Mouse (Mus musculus) monocyte, adult 5-6 weeks (primary cell): ENCODE measurements around the gene Pcsk4. TPM values are rescaled to one million over a fixed set of nuclear protein-coding genes. Genes with fewer than 3 reads are reported as not detected.
A peak's percentile ranks its signal among the peaks of the same experiment; 100 is the strongest.

Source experiments
- ATAC-seq: fragments of 153-309, 156-312 bp; replicated peaks from 2 replicates; pipeline ENCODE4 v1.8.0; 2017; ENCODE audit warnings: mild to moderate bottlenecking; ENCODE audit not compliant: low TSS enrichment, insufficient number of reproducible peaks, severe bottlenecking, poor library complexity, low FRiP score
- total RNA-seq: library from RNA; stranded (forward); fragments of 200-1000, 200-491, 200-594 nt; gene quantifications from 3 replicates; pipeline ENCODE4 v1.2.3, GENCODE M21; 2017

Gene Pcsk4
- total RNA-seq, 1 experiment from 2014 or later, result 0.57 TPM

- ATAC-seq, result peak; percentile 60; the same call in 1 of the 2 replicates
Measured at GRCm38 (mm10) chr10:80304862-80305261, 24.4 kb downstream of the Pcsk4 start.

GRCm38 (mm10) chr10:80304458-80304857 is 24.8 kb downstream of the Pcsk4 start:
- no peak for ATAC-seq

- ATAC-seq, result no peak
Measured at GRCm38 (mm10) chr10:80302471-80302881, 26.8 kb downstream of the Pcsk4 start.

- no peak for ATAC-seq
Measured at GRCm38 (mm10) chr10:80302082-80302355, 27.3 kb downstream of the Pcsk4 start.

- no peak for ATAC-seq
Measured at GRCm38 (mm10) chr10:80301256-80302081, 27.8 kb downstream of the Pcsk4 start.

- ATAC-seq, result no peak
Measured at GRCm38 (mm10) chr10:80300672-80301181, 28.6 kb downstream of the Pcsk4 start.

GRCm38 (mm10) chr10:80299824-80300223 is 29.5 kb downstream of the Pcsk4 start:
- ATAC-seq, result no peak

- ATAC-seq, result no peak
Measured at GRCm38 (mm10) chr10:80299301-80299700, 30.0 kb downstream of the Pcsk4 start.

- no peak for ATAC-seq
Measured at GRCm38 (mm10) chr10:80298571-80299281, 30.6 kb downstream of the Pcsk4 start.

- no peak for ATAC-seq
Measured at GRCm38 (mm10) chr10:80297526-80298133, 31.7 kb downstream of the Pcsk4 start.

GRCm38 (mm10) chr10:80296824-80297223 is 32.5 kb downstream of the Pcsk4 start:
- ATAC-seq, result no peak

GRCm38 (mm10) chr10:80295618-80296425 is 33.5 kb downstream of the Pcsk4 start, which contains the start of gene Apc2:
Apc2 (plus strand) TSS chr10:80295977.
- peak; percentile 29; the same call in 1 of the 2 replicates for ATAC-seq

GRCm38 (mm10) chr10:80294788-80295303 is 34.5 kb downstream of the Pcsk4 start:
- ATAC-seq, result no peak

GRCm38 (mm10) chr10:80294311-80294710 is 35.0 kb downstream of the Pcsk4 start:
- no peak for ATAC-seq

- ATAC-seq, result no peak
Measured at GRCm38 (mm10) chr10:80293325-80293724, 36.0 kb downstream of the Pcsk4 start.

- ATAC-seq, result peak; percentile 91
Measured at GRCm38 (mm10) chr10:80292251-80293146, 36.8 kb downstream of the Pcsk4 start, which contains the start of gene Rps15. Rps15 (plus strand) TSS chr10:80292453.

GRCm38 (mm10) chr10:80288657-80289056 is 40.6 kb downstream of the Pcsk4 start:
- no peak for ATAC-seq
